Mouse (Mus musculus) adipocyte (in vitro differentiated cells): ENCODE data around the gene Rnf7.
A peak's percentile ranks its signal among the peaks of the same experiment; 100 is the strongest.

Source experiments
- DNase-seq: peaks from one replicate; pipeline ENCODE4 v3.0.0-alpha.2; 2016; ENCODE audit warnings: low spot score

Gene Rnf7

GRCm38 (mm10) chr9:96470266-96470974, 8.1 kb downstream of the Rnf7 start:
- no peak for DNase-seq

GRCm38 (mm10) chr9:96469556-96470265, 8.8 kb downstream of the Rnf7 start:
- no peak for DNase-seq

DNA sequence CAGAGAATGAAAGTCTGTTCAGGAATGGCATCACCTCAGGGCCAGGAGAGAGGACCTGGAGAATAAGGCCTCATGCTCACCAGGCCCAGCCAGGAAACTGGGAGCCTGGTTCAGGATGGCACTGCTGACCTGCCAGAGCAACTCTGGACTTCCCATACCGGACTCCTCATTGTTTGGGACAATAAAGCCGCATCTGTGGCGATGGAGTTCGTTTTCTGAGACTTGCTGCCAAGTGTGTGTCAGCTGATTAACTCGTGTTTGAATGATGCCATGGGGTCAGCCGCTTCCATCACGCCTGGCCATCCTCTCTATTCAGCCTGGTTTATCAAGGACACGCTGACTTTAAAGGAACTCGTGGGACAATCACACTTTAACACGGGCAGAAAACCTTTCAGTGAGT, 14.8 kb downstream of the Rnf7 start:
- no peak for DNase-seq

DNA sequence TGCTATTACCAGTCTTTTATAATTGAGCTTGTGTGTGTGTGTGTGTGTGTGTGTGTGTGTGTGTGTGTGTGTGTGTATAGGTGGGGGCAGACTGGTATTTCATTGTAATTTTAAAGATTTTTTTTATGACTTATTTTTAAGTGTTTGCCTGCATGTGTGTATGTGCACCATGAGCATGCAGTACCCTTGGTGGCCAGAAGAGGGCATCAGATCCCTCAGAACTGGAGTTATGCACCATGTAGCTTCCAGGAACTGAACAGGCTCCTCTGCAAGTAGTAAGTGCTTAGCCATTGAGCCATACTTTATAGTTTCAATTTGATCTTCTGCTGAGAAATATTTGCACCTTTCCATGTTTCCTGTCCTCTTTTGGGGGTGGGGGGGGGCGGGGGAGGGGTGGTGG, 16.9 kb downstream of the Rnf7 start:
- no peak for DNase-seq

- DNase-seq = no peak
Observed at GRCm38 (mm10) chr9:96460117-96460865, 18.2 kb downstream of the Rnf7 start.

DNA sequence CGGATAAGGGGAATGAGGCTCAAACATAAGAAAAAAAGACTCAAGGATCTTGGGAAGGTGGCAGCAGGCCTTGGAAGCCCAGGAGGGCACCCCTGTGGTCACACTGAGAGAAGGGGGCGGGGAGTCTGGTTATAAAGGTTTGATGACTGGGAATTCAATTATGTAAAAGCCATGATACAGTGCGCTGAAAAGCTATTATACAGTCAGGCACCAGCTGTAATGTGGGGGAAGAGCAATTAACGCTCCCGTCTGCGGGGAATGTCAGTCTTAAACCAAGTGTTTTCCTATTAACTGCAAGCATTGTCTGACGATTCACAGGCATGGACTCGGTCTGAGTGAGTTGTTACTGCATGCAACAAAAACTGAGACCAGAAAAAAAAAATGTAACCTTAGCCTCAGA, 22.9 kb downstream of the Rnf7 start:
- DNase-seq = no peak

- no peak for DNase-seq
Observed at GRCm38 (mm10) chr9:96452956-96453355, 25.5 kb downstream of the Rnf7 start.

- peak; percentile 23 for DNase-seq
Observed at GRCm38 (mm10) chr9:96450900-96451720, 27.4 kb downstream of the Rnf7 start.

- DNase-seq = no peak
Observed at GRCm38 (mm10) chr9:96449514-96449913, 29.0 kb downstream of the Rnf7 start.

- DNase-seq = no peak
Observed at GRCm38 (mm10) chr9:96445351-96445750, 33.1 kb downstream of the Rnf7 start.

- DNase-seq = no peak
Observed at GRCm38 (mm10) chr9:96442081-96442480, 36.4 kb downstream of the Rnf7 start.

DNA sequence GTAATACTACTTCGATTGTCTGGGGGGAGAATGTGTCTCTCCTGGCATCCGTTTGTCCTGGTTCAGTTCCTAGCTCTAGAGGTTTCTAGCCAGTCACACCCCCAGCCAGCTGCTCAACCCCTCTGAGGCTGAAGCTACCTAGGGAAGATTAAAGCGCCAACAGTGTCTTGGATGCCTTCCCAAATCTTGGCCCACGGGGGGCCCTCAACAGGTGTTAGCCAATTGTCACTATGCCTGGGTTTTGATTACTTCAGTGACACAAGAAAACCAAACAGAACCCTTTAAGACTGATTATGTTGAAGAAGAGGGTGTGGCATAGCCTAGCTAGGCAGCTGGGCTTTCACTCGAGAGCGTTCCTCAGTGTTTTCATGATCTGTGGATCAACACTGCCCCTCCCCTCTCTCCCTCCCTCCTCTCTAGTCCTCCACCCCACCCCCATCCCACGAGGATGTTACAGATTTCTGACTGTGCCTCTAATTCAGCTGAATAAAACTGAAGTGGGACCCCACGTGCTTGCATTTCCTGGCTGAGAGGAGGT, 40.1 kb downstream of the Rnf7 start:
- no peak for DNase-seq

DNA sequence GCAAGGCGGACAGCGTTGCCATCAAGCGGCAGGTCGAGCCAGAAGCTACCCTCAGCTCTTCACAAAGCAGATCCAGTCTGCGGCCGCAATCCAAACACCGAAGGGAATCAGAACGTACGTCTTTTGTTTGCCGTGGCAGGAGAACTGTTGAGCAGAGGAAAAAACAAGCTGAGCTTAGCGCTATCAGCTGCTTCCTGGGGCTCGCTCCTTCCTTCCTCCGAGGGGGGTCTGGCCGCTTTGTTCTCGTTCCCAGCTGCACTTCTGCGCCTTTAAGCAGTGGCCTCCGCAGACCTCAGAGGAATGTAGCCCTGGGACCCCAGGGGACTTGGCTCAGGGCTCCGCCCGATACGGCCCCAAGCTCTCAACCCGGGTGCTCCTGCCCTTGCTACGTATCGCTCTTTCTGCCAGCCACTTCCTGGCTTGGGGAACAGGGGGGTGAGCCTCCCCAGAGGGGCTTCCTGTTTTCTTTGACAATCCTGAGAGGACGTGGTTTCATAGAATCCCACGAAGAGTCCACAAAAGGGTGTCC, 40.6 kb downstream of the Rnf7 start:
- no peak for DNase-seq

DNA sequence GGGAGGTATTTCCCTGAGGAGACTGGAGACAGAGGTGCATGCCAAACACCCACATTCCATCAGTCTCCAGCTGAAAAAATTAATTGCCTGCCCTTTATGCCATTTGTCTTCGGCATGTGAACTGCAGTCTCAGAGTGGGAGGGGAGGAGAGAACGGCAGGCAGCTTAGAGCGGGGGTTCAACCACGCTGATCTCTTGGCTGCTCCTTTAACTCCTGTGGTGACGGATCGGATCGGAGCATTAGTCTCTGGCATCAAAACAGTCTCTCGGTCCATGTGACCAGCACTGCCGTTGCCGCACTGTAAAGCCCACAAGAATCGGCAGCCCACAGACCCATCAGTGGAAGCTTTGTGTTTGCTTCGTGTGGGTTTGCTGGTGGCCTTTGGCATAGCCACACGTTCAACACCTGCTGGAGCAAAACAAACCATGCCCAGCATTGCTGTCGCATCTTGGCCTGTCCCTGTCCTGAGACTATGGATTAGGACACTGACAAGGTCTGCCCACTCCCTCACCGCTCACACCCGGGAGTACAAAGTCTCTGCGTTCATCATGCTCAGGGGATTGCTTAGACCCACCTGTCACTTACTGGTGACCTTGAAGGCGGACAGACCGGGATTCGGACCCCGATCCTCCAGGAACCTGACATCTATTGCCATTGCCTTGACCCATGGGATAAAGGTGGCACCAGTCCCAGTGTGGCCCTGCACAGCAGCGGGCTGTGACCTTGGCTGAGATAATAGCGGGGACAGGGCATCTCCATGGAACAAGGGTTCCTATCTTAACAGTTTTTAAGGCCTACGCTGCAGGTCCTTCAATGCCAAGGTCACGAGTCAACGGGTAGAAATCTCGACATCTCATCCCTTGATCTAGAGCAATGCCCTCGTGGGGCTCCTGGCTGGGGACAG, 41.3 kb downstream of the Rnf7 start:
- DNase-seq = peak; percentile 8

- no peak for DNase-seq
Observed at GRCm38 (mm10) chr9:96432575-96432974, 45.9 kb downstream of the Rnf7 start.

DNA sequence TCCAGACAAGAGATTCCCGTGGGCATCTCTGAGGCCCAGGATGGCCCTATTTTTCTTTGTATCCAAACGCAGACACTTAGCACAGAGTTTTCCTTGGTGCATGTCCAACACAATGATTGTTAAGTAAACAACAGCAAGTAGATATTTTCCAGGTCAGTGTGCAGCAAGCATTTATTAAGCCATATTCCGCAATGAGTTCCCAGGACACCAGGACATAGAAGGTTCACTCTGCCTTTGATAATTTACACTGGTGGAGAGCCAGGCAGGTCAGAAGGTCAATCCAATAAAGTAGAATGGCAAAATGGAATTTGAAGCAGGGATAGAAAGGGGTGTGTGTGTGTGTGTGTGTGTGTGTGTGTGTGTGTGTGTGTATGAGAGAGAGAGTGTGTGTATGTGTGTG, 47.4 kb downstream of the Rnf7 start:
- DNase-seq = peak; percentile 77

DNA sequence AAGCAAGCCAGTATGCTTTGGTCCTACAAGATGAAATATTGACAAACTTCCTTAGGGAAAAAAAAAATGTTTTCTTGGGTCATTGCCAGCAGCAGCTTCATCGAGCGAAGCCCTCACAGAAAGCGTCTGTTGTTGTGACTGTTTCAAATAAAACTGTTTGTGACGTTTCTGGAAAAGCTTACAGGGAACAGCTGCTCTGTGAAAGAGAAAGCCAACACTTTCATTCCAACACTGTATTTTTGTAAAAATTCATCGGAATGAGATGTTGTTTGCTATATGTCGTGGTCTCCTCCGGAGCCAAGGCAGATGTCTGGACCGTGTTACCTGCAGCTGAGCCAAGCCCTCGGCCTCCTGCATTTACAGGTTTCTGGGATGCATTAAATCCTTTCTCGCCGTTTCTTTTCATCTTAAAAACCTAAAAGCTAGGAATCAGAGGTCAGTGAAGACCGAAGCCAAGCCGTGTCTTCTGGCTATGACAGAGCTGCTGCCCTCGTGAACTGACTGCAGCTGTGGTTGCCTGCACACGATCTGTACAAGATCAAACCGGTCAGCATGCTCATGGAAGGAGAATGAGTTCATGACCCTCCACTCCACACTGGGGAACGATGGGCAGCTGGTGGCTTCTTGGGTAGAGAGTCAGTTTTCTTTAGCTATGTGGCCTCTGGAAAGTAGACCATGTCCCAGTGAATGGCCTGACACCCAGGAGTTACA, 50.0 kb downstream of the Rnf7 start:
- DNase-seq = no peak

- no peak for DNase-seq
Observed at GRCm38 (mm10) chr9:96424027-96424426, 54.4 kb downstream of the Rnf7 start.
